Mouse (Mus musculus): ENCODE results near the gene Magi2. TPM values are rescaled to one million over a fixed set of nuclear protein-coding genes. Genes with fewer than 3 reads are reported as not detected.

Gene Magi2
- total RNA-seq, 2 experiments from 2014 or later, result 2.2 to 2.4 TPM

DNA sequence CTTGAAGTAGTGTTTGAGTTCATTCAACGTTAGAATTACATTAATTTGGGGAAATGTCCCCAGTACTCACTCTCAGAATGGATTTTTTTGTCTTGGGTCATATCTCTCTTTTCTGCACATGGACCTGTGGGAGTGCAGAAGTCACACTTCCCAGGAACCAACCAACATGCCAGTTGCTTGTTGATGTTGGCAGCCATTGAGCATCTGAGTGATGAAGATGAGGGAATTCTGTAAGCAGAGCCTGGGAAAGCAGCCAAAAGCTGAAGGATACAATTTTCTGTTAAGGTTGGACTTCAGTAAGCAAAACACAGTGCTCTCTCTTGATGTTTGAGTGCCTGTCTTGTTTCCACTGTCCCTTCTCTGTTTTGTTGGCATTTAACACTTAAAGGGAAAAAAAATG is 1102.1 kb downstream of the Magi2 start:
- intact Hi-C loops (cut with DNase I), result no loop called here
- no peak for DNase-seq

DNA sequence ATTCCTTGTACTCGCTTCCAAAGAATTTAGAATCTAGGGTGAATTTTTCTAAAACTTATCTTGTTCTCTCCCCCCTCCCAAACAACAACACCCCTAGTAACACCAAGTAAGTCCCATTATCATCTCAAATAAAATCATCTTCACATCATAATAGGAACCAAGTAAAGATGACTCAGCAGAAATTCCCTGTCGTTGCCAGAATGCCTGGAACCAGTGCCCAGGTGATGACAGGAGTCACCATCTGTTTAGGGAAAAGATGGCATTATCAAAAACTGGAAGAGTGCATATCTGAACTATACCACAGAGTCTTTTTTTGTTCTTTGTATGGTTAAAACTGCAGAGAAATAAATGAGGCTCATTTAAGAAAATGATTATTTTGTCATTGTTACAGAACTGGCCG is 1103.2 kb downstream of the Magi2 start:
- intact Hi-C loops (cut with DNase I), result no loop called here
- DNase-seq, result no peak

DNA sequence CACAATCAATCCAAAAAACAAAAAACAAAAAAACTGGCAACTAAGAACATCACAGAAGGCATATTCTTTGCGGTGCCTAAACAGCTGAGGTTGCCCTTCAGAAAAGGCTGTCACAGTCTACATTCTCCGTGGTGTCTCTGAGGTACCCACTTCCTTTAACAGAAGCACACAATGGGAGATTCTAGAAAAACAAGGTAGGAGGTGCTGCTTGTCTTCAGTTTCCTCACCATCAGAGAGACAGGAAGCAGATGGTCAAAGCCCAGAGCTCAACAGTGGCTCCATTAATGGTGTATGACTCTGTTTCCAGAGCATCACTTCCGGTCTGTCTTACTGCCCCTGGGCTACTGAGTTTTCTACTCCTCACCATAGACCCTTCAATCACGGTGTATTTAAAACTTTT is 1105.7 kb downstream of the Magi2 start:
- no peak for DNase-seq

DNA sequence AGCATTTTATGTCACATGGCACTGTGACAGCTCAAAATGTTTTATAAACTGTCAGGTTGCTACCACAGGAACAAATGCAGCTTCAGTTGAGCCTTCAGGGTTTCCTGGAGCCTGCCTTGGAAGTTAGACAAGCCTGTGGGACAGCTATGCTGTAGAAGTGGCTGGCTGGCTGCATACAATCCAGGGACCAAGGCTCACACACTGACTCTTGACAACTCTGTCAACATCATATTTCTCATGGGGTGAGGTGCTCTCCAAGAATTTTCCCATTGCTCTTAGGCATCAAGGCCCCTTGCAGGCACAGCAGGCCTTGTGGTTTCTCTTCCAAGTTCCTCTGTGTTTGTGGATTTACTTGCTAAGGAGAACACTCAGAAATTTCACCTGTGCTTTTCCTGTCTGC is 1107.7 kb downstream of the Magi2 start:
- intact Hi-C loops (cut with DNase I), result no loop called here
- no peak for DNase-seq

More for the DNA sequence above, 1105.7 kb downstream of the Magi2 start:
- intact Hi-C loops (cut with DNase I), result no loop called here

DNA sequence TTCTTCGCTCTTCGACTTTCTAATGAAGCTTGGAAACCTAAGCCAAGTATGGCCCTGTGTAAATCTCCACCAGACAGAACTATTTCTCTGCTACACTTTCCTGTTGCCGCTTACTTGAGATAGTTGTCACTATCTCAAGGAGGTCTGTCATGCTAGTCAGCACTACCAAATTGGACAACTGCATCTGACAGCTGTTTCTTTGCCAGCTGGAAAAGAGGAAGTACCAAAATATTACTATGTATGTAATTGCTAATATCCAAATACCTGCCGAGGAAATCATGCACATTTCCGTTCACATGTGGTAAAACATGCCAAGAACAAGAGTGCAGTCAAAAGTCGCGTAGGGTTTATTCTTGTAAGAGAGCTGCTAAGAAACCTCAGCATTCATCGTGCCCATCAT is 1126.1 kb downstream of the Magi2 start:
- DNase-seq, result no peak
- intact Hi-C loops (cut with DNase I), result no loop called here

DNA sequence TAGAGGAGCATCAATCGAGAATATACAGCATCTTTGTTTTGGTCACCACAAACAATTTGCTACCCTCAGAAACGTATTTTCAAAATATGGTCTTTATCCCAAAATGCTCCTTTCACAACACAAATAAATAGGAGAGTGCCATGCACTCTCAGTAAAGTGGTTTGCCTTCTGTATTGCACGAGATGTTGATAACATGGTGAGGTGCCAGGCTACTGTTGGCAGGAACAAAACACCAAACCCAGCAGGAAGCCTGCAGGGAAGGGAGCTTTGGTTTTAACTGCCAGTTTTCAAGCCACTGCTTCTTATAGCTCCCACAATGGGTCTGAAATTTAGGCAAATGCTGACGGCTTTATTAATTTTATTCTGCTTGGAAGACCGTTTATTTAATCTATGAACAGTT is 1131.6 kb downstream of the Magi2 start:
- intact Hi-C loops (cut with DNase I), result no loop called here
- DNase-seq, result no peak

DNA sequence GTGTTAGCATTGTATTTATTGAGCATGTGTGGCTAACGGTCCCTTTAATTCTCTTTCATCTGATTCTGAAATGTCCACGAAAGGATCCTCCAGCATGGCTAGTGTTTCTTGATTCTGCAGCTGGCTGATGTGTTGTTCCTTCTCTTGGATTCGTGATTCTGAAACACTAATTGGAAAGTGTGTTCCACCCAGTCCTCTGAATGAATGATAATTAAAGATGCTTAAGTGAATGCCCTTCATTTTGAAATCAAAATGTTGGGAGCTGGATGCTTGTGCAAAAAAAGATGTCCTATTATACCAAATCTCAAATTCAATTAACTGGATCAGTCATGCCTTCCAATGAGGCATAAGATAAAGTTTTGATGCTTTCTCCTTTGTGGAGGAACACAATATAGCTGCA is 1132.2 kb downstream of the Magi2 start:
- intact Hi-C loops (cut with DNase I), result no loop called here
- DNase-seq, result no peak

DNA sequence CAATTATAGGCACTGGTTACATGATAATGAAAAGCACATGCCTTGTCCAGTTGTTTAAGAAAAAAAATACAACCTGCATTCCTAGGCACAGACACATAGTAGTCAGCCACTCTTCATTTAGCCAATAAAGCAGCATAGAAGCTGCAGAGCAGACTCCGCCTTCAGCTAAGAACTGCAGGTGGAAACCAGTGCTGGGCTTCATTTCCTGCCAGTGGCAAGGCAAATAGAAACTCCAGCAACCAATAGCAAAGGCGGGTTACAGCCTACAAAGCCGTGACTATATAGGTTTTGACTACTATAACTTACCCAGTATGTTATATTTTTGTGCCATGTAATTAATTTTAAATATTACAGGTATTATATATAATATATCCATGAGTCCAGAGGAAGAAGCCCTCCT is 1135.3 kb downstream of the Magi2 start:
- intact Hi-C loops (cut with DNase I), result no loop called here
- DNase-seq, result no peak

DNA sequence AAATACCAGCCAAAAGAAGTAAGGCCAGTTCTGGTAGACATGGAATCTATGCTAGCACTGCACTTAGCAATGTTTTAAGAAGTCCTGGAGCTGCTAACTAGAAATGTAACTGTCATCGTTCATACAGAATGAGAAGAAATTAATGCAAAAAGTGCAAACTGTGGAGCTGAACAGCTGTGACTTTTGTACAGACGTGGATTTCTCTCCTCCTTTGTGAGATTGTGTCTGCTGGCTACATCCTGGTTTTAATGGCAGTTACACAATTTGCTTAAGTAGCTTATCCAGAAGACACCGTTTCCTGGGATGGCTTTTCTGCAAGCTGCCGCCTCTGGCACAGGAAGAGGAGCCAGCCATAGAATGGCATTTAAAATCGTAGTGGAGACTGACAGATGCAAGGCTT is 1136.4 kb downstream of the Magi2 start:
- intact Hi-C loops (cut with DNase I), result no loop called here
- no peak for DNase-seq

DNA sequence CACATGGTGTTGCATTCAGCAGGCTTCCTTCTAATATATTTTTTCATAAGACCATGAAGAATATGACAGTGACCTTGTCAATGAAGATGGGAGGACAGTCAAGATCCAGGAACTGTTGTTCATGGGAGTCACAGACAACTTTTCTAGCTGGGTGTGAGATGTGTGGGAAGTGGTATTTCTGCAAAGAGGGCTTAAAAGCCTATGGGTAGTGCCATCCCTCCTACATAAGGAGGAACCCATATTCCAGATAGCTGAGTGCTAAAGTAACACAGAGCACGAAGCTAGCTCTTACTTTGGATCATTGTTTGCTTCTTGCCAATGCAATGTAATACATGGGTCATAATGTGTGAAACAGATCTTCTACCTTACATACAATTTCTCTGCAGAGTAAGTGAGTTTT is 1146.8 kb downstream of the Magi2 start:
- intact Hi-C loops (cut with DNase I), result no loop called here

DNA sequence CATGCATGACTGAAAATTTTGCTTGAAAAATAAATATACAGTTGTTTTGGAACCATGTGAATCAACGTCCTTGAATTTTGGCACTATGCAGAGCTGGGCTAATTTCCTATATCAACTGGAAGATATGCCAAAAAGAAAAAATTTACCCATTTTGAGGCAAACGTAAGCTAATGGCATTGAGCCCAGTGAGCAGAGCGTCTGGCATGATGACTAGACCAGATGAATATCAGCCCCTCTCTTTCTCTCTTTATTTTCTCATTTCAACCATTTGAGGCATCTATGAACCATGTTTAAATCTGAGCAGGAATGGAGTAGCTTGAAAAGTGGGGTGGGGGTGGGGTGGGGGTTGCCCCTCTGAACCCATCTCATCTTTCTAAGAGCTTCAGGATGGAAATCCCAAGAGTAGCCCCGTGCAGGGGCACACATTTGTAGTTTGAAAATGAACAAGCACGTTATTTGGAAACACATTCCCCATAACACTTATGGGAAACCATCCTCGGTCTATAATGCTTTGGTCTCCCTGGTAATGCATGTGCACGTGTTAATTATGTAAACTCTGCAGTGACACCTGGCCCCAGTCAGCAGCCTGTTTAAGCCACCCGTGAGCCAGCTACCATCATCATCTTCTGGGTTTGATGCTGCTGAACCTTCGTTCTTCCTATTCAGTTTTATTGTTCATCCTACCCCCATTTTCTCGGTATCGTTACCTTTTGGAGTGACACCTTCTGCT is 1151.4 kb downstream of the Magi2 start:
- DNase-seq, result no peak
- intact Hi-C loops (cut with DNase I), result no loop called here

More for the DNA sequence above, 1146.8 kb downstream of the Magi2 start:
- DNase-seq, result no peak

DNA sequence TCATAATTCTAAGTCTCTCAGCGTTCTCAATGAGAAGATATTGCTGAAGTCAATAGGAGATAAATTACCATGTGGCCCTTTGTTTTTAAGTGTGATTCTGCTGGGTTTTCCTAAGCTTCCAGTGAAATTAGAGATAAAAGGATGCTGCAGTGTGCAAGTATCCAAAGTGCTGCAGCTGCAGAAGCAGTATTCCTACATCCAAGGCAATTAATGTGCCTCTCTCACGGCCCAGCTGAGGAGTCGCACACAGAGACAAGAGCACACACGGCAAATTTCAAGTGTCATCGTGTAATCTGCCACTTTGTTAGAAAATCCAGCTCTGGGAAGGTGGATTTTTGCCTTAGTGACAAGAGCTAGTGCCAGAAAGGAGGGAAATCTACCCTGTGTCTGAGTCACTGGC is 1177.7 kb downstream of the Magi2 start:
- DNase-seq, result no peak
- intact Hi-C loops (cut with DNase I), result no loop called here

DNA sequence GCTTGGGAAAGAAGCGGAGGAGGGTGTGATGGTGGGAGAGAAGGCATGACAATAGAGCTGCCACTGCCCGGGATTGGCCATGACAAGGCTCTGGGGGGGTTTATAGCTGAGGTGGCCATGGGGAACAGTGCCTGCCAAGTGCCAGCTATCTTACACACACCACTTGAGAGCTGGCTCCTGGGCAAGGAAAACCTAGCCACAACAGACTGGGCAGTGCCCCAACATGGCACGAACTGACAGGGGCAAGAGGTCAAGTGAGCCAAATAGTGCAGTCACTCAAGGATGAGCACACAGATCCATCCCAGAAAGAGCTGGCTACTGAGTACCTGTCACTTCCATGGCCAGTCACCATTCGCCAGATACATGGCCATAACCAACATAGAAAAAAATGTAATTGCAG is 1179.8 kb downstream of the Magi2 start:
- peak; percentile 49 to 55 for DNase-seq
- intact Hi-C loops (cut with DNase I), result no loop called here

DNA sequence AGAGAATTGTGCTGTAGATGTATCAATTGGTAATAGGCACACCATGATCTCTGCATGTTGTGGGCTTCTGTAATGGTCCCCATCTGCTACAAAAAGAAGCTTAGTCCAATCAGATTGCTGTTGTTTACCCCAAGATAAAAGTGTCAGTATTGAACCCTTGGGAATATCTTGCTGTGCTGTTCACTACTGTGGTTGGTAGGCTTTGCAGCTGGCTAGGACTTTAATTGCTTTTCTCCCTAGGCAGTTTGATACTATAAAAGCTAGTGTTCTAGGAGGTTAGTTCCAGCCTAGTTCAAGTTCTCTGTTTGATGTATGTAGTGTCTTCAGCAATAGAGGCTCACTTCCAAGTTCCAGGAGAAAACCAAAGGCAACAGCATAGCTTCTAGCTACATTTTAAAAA is 1188.5 kb downstream of the Magi2 start:
- DNase-seq, result no peak
- intact Hi-C loops (cut with DNase I), result no loop called here

DNA sequence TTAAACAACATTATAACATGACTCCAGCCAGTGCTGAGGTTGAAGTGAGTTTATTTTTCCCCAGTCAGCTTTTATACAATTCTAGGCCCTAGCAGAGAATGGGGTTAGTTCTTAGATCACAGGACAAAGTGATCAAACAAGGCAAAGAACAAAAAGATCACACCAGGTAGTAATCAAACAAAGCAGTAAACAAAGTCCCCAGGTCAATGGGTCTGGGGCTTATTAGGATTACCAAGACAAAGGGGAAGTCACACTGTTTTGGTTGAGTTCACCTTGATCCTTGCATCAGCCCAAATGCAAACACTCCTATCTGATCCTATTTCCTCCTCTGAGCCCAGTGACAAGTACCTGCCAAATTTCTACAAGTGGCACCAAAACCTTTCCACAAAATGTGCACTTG is 1190.5 kb downstream of the Magi2 start:
- DNase-seq, result no peak

DNA sequence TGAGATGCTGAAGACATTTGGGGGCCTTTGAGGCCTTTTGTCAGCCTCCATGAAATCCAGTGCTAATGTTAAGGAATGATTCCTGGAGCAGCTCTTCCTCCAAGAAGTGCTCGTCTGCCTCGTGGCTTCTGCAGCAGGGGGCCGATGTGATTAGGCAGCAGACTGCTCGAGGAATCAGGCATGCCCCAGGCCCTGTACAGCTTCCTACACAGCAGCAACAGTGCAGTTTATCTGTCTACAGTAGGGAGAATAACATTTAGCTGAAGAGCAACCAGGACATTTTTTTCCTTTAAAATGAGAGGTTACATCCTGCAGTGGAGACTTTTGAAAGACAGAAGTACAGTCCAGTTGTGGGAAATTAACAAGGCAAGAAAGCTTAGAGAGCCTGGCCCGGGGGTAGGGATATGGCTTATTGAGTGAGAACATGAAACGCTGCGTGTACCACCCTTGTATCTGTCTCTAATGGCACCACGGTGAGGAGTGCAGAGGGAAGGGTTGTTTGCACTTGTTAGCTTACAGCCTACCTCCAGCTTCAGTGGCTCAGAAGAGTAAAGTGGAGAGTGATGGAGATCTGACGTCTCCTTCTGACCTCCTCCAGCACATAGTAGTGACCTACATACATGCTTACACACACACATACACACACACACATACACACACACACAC is 1205.4 kb downstream of the Magi2 start:
- intact Hi-C loops (cut with DNase I), result no loop called here

More for the DNA sequence above, 1190.5 kb downstream of the Magi2 start:
- intact Hi-C loops (cut with DNase I), result no loop called here

DNA sequence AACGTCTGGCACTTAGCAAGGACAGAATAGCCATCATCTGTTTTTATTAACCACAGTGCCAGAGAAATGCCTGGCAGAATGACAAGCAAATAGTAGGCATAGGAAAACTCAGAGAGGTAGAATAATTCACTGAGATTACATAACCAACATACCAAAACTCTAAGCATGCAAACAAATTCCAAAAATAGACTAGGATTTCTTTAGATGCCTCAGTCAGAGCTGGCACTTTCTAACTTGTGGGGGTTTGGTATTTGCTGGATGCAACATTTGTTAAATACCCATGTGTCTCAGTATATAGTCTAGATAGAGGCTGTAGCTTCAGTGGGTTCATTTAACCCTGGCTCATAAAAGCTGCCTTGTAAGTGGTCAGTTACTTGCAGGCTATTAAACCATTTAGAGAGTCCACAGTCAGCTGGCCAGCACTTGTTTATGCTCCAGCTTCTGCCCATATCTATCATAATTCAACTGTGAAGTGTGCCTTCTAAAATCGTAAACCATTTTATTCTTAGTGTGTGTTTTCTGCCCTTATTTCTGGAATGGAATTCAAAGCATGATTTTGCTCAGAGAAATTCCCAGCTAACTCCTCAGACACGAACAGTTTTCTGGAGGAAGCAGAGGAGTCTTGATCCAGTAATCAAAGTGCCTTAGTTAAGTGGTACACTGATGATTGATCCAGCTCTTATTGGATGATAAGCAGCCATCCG is 1219.8 kb downstream of the Magi2 start:
- peak in 1 of 2 experiments; percentile 11 for DNase-seq
- intact Hi-C loops (cut with DNase I), result no loop called here

More for the DNA sequence above, 1205.4 kb downstream of the Magi2 start:
- DNase-seq, result no peak

DNA sequence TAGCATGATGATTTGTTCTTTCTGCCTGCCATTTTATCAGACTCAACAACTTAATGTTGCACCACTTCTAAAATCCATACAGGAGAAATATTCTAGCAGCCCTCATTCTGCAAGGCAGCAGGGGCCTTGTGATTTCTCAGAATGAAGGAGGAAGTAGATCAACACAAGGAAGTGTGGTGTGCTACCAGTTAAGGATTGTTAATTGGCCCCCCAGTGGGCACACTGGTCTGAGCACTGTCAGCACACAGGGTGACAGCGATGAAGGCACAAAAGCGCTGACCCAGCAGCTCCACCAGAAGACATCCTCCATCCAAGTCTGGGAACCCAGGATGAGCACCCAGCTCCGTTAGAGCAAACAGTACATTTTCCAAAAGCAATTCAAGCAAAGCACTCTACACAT is 1229.3 kb downstream of the Magi2 start:
- DNase-seq, result no peak
- intact Hi-C loops (cut with DNase I), result no loop called here

DNA sequence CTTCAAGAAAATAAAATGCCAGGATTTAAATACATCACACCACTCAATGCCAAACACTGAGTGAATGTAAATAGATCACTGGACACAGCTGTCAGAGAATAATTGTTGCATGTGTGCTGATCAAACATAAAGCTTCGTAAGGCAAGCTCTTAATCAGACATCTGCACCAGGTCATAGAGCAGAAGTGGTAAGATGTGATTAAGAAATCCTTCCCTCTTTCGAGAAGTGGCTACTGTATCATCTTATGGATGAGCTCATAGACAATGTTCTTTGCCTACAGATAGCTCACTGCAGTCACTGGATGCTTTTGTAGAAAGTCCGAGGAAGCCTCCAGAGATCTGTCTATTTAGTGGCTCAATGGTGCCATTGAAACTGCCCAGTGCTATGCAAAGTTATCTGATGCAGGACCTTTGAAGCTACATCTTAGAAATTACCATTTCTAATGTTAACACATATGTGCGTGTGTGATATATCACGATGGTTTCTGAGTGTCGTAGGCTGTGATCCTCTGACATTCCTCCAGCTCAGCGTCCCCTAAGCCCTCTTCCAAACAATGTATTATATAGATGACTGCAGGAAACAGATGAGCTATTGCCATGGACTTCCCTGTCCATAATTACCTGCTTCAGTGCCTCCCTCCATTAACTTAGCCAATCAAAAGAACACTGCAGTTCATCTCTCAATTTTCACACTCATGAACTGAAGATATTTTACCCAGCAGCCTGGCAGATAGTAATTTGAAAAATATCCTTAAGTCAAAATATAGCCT is 1231.1 kb downstream of the Magi2 start:
- DNase-seq, result no peak
- intact Hi-C loops (cut with DNase I), result no loop called here

DNA sequence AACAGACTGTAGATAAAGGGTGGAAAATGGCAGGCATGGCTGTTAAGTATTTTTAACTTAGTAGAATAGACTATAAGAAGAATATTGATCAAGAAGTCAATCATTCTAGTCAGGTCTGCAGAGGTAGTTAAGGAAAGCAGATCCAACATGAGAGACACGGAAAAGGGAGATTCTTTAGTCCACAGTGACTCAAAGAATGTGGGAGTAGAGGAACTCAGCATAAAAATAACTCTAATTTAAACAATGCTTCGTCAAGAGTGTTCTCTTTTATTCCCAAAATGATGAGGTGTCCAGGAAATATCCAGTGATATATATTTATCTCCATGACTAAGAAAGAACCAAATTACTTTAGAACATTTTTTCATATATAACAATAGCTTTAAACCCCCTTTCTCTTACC is 1234.9 kb downstream of the Magi2 start:
- no peak for DNase-seq
- intact Hi-C loops (cut with DNase I), result no loop called here

DNA sequence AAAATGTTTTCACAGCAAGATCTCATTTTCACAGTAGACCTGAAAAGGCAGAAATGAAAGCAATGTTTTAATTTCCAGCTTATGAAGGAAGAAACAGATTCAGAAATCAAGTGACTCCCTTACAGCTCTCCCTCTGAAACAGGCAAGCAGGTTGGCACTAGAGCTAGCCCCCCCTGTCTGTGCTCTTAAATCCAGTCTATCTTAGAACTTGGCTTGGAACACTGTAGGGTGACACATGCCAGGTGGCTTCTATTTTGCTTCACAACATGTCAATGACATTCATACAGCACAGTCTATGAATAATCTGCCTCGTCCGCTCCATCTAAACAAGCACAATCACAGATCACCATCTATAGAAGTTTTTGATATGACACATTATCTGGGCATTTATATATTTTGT is 1235.5 kb downstream of the Magi2 start:
- intact Hi-C loops (cut with DNase I), result no loop called here
- DNase-seq, result peak; percentile 21 to 36

Data from heart, postnatal 10 days (tissue).